Mouse (Mus musculus): ENCODE measurements at regions not wholly inside any gene's neighbourhood (a gene's known extent, or its start where the extent isn't known, plus 50 kb on each side); places are given as distances from the start of the nearest gene placed in this dataset.
"Not testable (repeated sequence)": the region's sequence is repeated elsewhere in the genome, so short reads cannot be mapped to it uniquely, and the experiment has no call there.

GRCm38 (mm10) chr7:59797212-59797611 is 207.6 kb downstream of the Snurf start:
- not testable (repeated sequence) for DNase-seq (ENCODE audit: low spot score)

GRCm38 (mm10) chr7:59769749-59770148 is 235.1 kb downstream of the Snurf start:
- peak; percentile 4 for DNase-seq (ENCODE audit: low spot score)

- DNase-seq (ENCODE audit: low spot score): not testable (repeated sequence)
Observed at GRCm38 (mm10) chr7:59768641-59769040, 236.2 kb downstream of the Snurf start.

GRCm38 (mm10) chr7:59767325-59767724 is 237.5 kb downstream of the Snurf start:
- peak; percentile 5 for DNase-seq (ENCODE audit: low spot score)

All from urinary bladder, postnatal 14 days (tissue).